In the genomic region with DNA sequence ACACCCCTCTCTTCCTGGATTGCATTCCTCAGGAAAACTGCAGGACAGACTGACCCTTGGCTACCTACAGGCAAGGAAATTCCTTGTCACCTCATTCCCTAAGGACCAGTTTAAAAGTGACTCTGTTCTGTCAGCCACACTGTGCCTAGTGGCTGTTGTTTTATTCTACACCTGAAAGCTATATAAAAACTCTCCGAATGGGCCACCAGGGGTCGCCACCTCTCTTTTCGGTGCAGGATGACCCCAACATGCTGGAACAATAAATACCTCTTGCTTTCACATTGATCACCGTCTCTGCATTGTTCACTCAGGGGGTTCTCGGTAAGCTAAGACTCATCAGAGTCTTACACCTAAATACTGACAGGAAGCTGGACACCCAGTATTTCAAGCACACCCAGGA, we compare ENCODE assay signal across 12 mouse cellular contexts.
A peak's percentile ranks its signal among the peaks of the same experiment; 100 is the strongest.
DNase-seq lines count a peak whose midpoint lies in the region; TF ChIP-seq lines count a peak whose summit lies in the region.
"Had no signal": no experiment of that assay in that cellular context is flagged by ENCODE, and none has a peak within 500 bp of the region (broad histone marks: within the 10 kb centered on the region; RNA-seq: fewer than 3 reads in every experiment).

No protein-coding gene starts in this region.

- peaks cover 19% of the 10 kb centered on the region for H3K9me3 ChIP-seq in E14TG2a.4 (ENCODE audit: low read length)
- H3K9me3 ChIP-seq: liver, embryonic 13.5 days had no signal

- no peak overlapping the region for H3K27ac ChIP-seq in layer of hippocampus, adult 2 months
- H3K27ac ChIP-seq: liver, embryonic 13.5 days had no signal

- no peaks in the 10 kb centered on the region for H3K27me3 ChIP-seq in E14TG2a.4 (ENCODE audit: insufficient read depth, low read length)
- H3K27me3 ChIP-seq: liver, embryonic 13.5 days had no signal

- H3K4me1 ChIP-seq in E14TG2a.4 (replicated peaks; ENCODE audit: low read depth, low read length) = no peaks in the 10 kb centered on the region
- H3K4me1 ChIP-seq: liver, embryonic 13.5 days had no signal

- H3K4me3 ChIP-seq in layer of hippocampus, adult 2 months = no peak overlapping the region
- no peak overlapping the region for H3K4me3 ChIP-seq in E14TG2a.4 (replicated peaks; ENCODE audit: low read length)
- H3K4me3 ChIP-seq: liver, embryonic 13.5 days had no signal

- peak; percentile 52 for TF ChIP-seq CTCF in layer of hippocampus, adult 2 months (conservative IDR thresholded peaks at IDR 0.05)
- peak; percentile 26 for TF ChIP-seq CTCF in E14TG2a.4 (conservative IDR thresholded peaks at IDR 0.05; ENCODE audit: low read length)
- TF ChIP-seq CTCF in brain, embryonic 14.5 days (IDR thresholded peaks at IDR 0.05; ENCODE audit: borderline replicate concordance, extremely low read depth, insufficient read depth, insufficient read length) = peak; percentile 27; the same call in 1 of the 2 replicates

- TF ChIP-seq POLR2A in brain, embryonic 14.5 days (IDR thresholded peaks at IDR 0.05; ENCODE audit: borderline replicate concordance, extremely low read depth, insufficient read depth, insufficient read length, poor library complexity, severe bottlenecking) = no peak

- no peaks in the 10 kb centered on the region for H3K36me3 ChIP-seq in E14TG2a.4 (ENCODE audit: insufficient read depth, low read length)
- H3K36me3 ChIP-seq: liver, embryonic 13.5 days had no signal

- DNase-seq in cerebellum, postnatal 10 days = peak; percentile 30 to 36
- no peak for DNase-seq in cerebellum, adult 11 months
- DNase-seq in layer of hippocampus, adult 2 months (ENCODE audit: low spot score in 2 of 2) = no peak
- no peak for DNase-seq in layer of hippocampus, adult 9-11 months
- peak; percentile 29 for DNase-seq in brain, embryonic 14.5 days (ENCODE audit: low read depth)
- DNase-seq in urinary bladder, postnatal 10 days (ENCODE audit: low spot score) = no peak
- DNase-seq in lung, postnatal 36 days = no peak
- DNase-seq: cerebellum, postnatal 36 days; gastrocnemius, postnatal 14 days; kidney, adult 9 months; liver, embryonic 13.5 days had no signal

Comparison
In these comparisons a context has a peak if more than half of its experiments do, and no peak if none do; other contexts are left out.
1. DNase-seq: peak in cerebellum, postnatal 10 days (2 of 2) and brain, embryonic 14.5 days (single experiment); none in cerebellum, adult 11 months (single experiment), layer of hippocampus, adult 2 months (0 of 2), layer of hippocampus, adult 9-11 months (single experiment), urinary bladder, postnatal 10 days (single experiment) and lung, postnatal 36 days (single experiment).
2. Peak in every context shown above with its lines, with median percentiles within 50 percentile points of each other: CTCF ChIP-seq.